Mouse (Mus musculus): ENCODE results near the gene Ttc7b.

The Ttc7b gene

DNA sequence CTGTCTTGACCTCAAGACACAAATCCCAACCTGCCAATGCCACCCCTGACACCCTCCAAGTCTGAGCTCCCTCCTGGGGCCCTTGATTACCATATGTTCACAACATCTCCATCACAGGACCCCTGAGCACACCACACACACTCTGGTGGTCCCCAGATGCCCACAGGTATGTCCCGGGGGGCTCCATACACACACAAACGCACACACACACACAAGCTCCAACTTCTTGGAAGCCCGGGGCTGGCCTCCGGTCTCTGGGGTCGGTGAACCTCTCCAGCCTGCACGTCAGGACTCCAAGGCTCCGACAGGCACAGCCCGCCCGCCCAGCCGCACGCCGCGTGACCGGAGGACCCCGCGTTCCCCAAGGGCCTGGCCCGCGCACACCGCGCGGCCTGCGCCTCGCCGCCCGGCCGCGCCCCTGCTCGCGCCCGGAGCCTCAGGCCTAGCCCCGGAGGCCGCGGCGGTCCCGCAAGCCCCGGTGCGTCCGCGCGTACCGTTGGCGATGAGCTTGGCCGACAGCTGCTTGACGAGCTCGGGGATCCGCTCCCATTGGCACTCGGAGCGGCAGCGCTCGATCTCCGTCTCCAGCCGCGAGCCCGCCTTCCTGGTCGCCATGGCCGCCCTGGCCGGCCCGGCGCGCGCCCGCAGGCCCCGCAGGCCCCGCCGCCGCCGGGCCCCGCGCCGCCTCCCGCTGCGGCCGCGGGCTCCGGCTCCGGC, 391 bp downstream of the Ttc7b start:
- peak; percentile 51 for DNase-seq

- DNase-seq, result no peak
Measured at GRCm38 (mm10) chr12:100519684-100520076, 946 bp downstream of the Ttc7b start.

- no peak for DNase-seq
Measured at GRCm38 (mm10) chr12:100517371-100517770, 3.3 kb downstream of the Ttc7b start.

DNA sequence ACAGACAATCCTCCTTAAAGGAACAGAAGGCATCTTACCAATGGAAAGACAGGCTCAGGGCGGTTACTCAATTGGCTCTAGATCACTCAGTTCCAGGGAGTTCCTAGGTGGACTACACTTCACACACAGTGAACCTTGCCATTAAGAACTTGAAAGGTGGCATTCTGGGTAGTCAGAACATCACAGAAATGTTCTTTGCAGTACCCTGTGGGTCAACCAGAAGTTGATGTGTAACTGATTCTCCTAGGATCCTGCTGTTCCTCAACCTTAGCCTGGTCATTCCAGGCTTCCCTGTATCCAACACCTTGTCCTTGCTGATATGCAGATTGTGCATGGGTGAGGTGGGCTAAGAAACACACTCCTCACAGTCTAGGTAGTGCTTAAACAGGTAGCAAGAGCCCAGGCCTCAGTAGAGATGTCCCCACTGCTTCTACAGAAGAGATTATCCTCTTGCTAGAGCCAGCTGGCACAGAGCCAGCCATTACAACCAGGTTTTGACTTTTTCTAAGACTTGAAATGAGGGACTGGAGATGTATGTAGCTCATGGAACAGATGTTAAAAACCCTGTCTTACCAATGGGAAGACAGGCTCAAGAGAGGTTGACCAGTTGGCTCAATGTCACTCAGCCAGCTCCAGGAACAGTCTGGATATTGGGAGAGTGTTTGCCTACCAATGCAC, 4.3 kb downstream of the Ttc7b start:
- DNase-seq, result no peak

- DNase-seq, result no peak
Measured at GRCm38 (mm10) chr12:100515493-100515892, 5.1 kb downstream of the Ttc7b start.

DNA sequence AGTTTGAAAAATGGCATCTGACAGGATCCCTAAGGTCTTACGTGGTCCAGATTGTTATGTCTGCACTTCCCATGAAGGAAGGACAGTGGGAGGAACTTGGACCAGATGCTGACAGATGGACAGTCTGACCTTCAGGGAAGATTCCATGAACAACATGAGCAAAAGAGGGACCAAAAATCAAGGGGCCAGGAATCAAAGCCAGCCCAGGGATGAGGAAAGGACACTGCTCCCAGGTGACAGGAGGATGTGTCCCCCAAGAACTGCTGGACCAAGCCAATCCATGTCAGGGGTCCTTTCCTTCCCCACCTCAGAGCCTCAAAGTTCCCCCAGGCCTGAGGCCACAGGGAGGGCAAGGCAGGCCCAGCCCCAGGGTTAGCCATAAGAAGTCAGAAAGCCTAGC, 6.0 kb downstream of the Ttc7b start:
- no peak for DNase-seq

- DNase-seq, result no peak
Measured at GRCm38 (mm10) chr12:100513131-100513530, 7.5 kb downstream of the Ttc7b start.

- DNase-seq, result no peak
Measured at GRCm38 (mm10) chr12:100512641-100513040, 8.0 kb downstream of the Ttc7b start.

- no peak for DNase-seq
Measured at GRCm38 (mm10) chr12:100509615-100510282, 10.9 kb downstream of the Ttc7b start.

- no peak for DNase-seq
Measured at GRCm38 (mm10) chr12:100508668-100509067, 12.0 kb downstream of the Ttc7b start.

- DNase-seq, result no peak
Measured at GRCm38 (mm10) chr12:100505484-100505883, 15.1 kb downstream of the Ttc7b start.

- no peak for DNase-seq
Measured at GRCm38 (mm10) chr12:100504585-100504984, 16.0 kb downstream of the Ttc7b start.

DNA sequence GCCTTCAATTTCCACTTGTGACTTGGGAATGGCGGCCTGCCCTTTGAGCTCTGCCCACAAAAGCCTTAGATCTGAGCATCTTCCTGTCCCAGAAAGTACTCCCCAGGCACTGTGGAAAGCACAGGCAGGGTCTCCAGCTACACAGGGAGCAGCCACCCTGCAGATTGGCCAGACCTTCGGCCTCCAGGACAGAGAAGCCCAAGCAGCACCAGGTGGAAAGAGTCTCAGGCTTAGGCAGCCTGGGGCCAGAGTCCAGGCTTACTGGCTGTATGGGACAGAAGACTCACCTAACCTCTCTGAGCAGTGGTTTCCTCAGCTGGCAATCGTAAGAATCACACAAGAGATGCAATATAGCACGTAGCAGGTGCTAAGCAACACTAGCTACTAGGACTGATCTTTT, 17.0 kb downstream of the Ttc7b start:
- DNase-seq, result no peak

GRCm38 (mm10) chr12:100502544-100502943, 18.1 kb downstream of the Ttc7b start:
- no peak for DNase-seq

DNA sequence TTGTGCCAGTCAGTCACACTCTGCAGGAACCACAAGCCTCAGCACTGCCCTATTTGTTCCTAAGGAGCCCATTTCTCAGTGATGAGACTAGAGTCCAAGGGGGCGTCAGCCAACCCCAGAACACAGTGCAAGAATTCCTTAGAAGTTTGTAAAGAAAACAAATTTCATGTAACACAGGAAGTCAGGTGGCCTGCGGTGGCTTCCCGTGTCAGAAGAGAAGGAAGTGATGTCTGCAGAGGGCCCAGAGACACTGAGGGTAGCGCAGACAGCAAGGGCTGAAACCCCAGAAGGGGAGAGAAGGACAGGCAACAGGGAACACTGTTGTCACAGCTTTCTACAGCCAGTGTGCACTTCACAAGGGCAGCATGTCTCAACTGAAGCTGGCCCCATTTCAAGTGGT, 19.4 kb downstream of the Ttc7b start:
- DNase-seq, result no peak

DNA sequence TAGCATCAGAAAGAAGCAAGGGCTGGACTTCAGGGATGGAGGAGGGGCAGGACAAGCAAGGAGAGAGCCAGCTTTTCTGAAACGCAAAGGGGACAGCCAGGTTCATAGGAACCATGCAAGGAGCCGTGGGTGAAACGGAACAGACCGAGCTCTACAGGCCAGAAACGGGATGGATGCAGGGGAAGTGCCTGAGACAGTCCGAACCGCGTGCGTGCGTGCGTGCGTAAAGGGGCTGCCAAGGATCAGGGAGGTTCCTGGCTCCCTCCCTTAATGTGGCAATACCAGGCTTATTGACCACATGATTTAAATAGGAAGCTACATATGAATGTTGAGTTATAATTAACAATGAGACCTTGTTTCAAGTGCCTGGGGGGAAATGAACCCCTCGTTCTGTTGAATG, 21.2 kb downstream of the Ttc7b start:
- no peak for DNase-seq

DNA sequence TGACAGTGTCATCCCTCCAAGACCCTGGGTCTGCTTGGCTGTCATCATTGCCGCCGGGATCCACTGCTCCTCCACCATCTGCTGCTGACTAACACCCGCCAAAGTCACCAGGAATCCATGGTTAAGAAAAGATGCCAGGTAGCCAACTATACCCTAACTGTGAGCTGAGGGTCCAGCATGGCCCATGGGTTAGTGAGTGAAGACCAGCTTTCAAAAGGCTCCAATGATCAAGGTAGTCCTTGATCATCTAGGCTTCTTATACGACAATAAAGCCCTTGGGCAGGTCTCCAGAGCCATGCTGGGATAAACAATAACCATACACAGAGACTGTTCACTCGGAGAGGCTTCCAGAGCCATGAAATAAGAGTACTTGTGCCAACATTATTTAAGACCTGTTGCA, 22.6 kb downstream of the Ttc7b start:
- DNase-seq, result no peak

- no peak for DNase-seq
Measured at GRCm38 (mm10) chr12:100495083-100495482, 25.5 kb downstream of the Ttc7b start.

DNA sequence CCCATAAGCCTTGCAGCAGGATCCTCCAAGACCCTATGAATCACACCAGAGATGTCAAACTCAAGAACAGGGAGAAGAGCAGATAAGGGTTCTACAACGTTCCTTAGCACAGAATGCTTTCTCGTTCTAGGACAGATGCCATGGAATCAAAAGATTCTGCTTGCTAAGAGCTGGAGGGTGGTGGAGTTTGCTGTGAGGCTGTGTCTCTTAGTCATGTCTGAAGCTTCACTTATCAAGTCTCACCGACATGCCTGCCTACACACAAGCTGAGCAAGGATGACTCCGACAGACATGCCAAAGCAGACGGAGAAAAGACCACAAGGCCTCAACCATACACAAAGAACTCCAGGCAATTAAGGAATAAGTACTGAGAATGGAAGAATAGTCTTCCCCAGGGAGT, 27.4 kb downstream of the Ttc7b start:
- peak; percentile 77 for DNase-seq

DNA sequence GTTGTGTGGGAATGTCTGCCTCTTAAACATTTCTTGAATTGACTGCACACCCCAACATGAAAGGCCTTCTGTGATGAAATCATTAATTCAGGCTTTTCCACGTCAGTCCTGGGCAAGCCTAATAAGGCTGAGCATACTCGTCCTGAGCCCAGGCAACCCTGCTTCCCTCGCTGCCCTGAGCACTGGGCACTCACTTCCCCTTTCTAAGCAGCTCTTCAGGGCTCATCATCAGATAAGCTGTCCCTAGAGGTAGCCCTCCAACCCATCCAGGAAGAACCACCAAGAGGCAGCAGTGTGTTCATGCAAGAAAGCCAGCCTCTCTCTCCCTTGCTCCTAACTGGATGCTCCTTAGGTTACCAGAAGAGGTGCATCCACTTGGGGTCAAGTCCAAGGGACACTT, 27.9 kb downstream of the Ttc7b start:
- no peak for DNase-seq

GRCm38 (mm10) chr12:100491967-100492611, 28.5 kb downstream of the Ttc7b start:
- DNase-seq, result peak; percentile 47

DNA sequence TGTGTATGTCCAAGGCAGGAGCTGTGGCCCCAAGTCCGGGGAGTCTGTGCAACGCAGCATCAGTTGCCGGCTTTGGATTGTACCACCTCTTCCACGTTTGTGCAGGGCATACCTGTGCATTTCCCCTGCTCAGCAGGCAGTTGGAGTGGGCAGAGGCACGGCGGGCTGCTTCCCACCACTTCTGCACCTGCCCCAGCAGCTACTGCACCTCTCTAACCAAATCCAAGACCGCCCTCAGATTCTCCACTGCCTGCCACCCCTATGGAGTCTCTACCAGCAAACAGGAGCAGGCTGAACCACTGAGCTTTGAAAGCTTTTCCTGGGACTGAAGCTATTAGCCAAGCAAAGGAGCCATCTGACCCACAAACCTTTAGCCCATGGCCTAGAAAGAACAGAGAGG, 30.8 kb downstream of the Ttc7b start:
- DNase-seq, result peak; percentile 45

DNA sequence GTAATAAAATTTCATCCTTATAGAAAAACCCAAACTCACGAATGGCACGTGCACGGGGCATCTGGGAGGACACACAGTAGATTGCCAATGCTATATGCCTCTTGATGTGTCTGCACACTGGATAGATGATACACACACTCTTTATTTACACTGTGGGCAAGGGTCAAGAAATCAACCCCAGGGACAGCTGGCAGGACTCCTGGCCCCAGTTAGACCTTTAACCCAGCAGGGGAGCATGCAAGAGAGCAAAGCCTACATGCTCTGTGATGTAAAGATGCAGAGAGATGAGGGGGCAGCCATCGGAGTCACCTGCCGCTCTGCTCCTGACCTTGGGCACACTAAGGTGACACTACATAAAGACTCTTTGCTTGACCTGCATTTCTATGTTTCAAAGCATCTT, 32.3 kb downstream of the Ttc7b start:
- no peak for DNase-seq

DNA sequence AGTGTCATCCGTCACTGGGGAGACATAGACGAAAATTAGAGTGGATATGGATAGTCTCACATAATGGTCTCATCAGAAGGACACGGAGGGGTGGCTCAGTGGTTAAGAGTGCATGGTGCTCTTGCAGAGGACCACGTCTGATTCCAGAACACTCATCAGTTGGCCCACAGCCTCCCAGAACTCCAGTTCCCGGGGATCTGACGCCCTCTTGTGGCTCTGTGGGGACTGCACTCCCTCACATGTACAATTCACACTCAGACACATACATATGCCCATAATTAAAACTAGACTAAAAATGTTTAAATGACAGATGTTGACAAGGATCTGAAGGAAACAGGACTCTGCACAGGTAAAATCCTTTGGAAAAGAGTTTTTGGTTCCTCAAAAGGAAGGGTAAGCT, 34.4 kb downstream of the Ttc7b start:
- no peak for DNase-seq
